Mouse (Mus musculus) E14TG2a.4 (cell line): ENCODE data around the gene Mvk.

ENCODE experiments used
- H3K27me3 ChIP-seq: 2 replicates; pipeline ENCODE4 v1.6.1; 2014; ENCODE audit warnings: low read length, control low read depth; ENCODE audit not compliant: insufficient read depth
- H3K36me3 ChIP-seq: 2 replicates; pipeline ENCODE4 v1.6.1; 2014; ENCODE audit warnings: low read length, control low read depth; ENCODE audit not compliant: insufficient read depth
- H3K4me1 ChIP-seq: replicated peaks from 2 replicates; pipeline ENCODE4 v1.6.1; 2014; ENCODE audit warnings: low read depth, low read length, control low read depth
- H3K4me3 ChIP-seq: replicated peaks from 2 replicates; pipeline ENCODE4 v1.5.1; 2014; ENCODE audit warnings: mild to moderate bottlenecking, low read length
- H3K9me3 ChIP-seq: 2 replicates; pipeline ENCODE4 v1.6.1; 2014; ENCODE audit warnings: low read length, control low read depth
- CTCF ChIP-seq: conservative IDR thresholded peaks from 2 replicates; pipeline ENCODE4 v1.5.1; 2014; ENCODE audit warnings: low read length
- NANOG ChIP-seq: IDR thresholded peaks from 2 replicates; pipeline ENCODE4 v1.6.1; 2014; ENCODE audit warnings: borderline replicate concordance, low read length, mixed read lengths
- POU5F1 ChIP-seq: IDR thresholded peaks from 2 replicates; pipeline ENCODE4 v1.6.1; 2014; ENCODE audit warnings: low read length, borderline replicate concordance

The Mvk gene

GRCm38 (mm10) chr5:114415606-114416005, 28.5 kb upstream of the Mvk start:
- no peaks in the 10 kb centered on the region for H3K9me3 ChIP-seq
- no peak overlapping the region for H3K4me3 ChIP-seq
- peaks cover 100% of the 10 kb centered on the region for H3K36me3 ChIP-seq
- peaks cover 36% of the 10 kb centered on the region for H3K4me1 ChIP-seq
- TF ChIP-seq CTCF (no peak), POU5F1 (no peak), NANOG (no peak)
- H3K27me3 ChIP-seq = no peaks in the 10 kb centered on the region

- Histone ChIP-seq H3K36me3 (peaks cover 97% of the 10 kb centered on the region), H3K4me3 (no peak overlapping the region), H3K4me1 (peaks cover 33% of the 10 kb centered on the region), H3K27me3 (no peaks in the 10 kb centered on the region), H3K9me3 (no peaks in the 10 kb centered on the region)
- TF ChIP-seq CTCF (no peak), NANOG (no peak)
Observed at GRCm38 (mm10) chr5:114416855-114417254, 27.2 kb upstream of the Mvk start.

- no peak overlapping the region for H3K4me3 ChIP-seq
- H3K9me3 ChIP-seq = no peaks in the 10 kb centered on the region
- H3K36me3 ChIP-seq = peaks cover 80% of the 10 kb centered on the region
- peaks cover 24% of the 10 kb centered on the region for H3K4me1 ChIP-seq
- TF ChIP-seq CTCF = peak; percentile 43
- no peak for TF ChIP-seq NANOG
- TF ChIP-seq POU5F1 = no peak
- no peaks in the 10 kb centered on the region for H3K27me3 ChIP-seq
Observed at GRCm38 (mm10) chr5:114418541-114418940, 25.5 kb upstream of the Mvk start.

- peaks cover 48% of the 10 kb centered on the region for H3K36me3 ChIP-seq
- H3K9me3 ChIP-seq = no peaks in the 10 kb centered on the region
- H3K27me3 ChIP-seq = no peaks in the 10 kb centered on the region
- peaks cover 24% of the 10 kb centered on the region for H3K4me1 ChIP-seq
- H3K4me3 ChIP-seq = no peak overlapping the region
- no peak for TF ChIP-seq CTCF
- TF ChIP-seq NANOG = no peak
- TF ChIP-seq POU5F1 = no peak
Observed at GRCm38 (mm10) chr5:114421561-114422298, 22.3 kb upstream of the Mvk start.

GRCm38 (mm10) chr5:114422591-114422990, 21.5 kb upstream of the Mvk start:
- no peaks in the 10 kb centered on the region for H3K9me3 ChIP-seq
- TF ChIP-seq CTCF (no peak), NANOG (no peak), POU5F1 (no peak)
- H3K27me3 ChIP-seq = no peaks in the 10 kb centered on the region
- H3K4me3 ChIP-seq = no peak overlapping the region
- H3K36me3 ChIP-seq = peaks cover 40% of the 10 kb centered on the region
- peaks cover 26% of the 10 kb centered on the region for H3K4me1 ChIP-seq

- TF ChIP-seq CTCF (no peak), POU5F1 (no peak), NANOG (no peak)
- H3K4me1 ChIP-seq = peaks cover 32% of the 10 kb centered on the region
- H3K9me3 ChIP-seq = no peaks in the 10 kb centered on the region
- H3K27me3 ChIP-seq = no peaks in the 10 kb centered on the region
- peaks cover 26% of the 10 kb centered on the region for H3K36me3 ChIP-seq
- H3K4me3 ChIP-seq = no peak overlapping the region
Observed at GRCm38 (mm10) chr5:114423961-114424360, 20.1 kb upstream of the Mvk start.

GRCm38 (mm10) chr5:114426732-114427131, 17.3 kb upstream of the Mvk start:
- TF ChIP-seq POU5F1 (no peak), NANOG (no peak), CTCF (no peak)
- H3K36me3 ChIP-seq = 0 out of 2 replicates have a peak, but pooled peaks cover 4% of the 10 kb centered on the region
- H3K4me1 ChIP-seq = 0 out of 2 replicates have a peak, but pooled peaks cover 15% of the 10 kb centered on the region
- H3K4me3 ChIP-seq = no peak overlapping the region
- no peaks in the 10 kb centered on the region for H3K27me3 ChIP-seq
- no peaks in the 10 kb centered on the region for H3K9me3 ChIP-seq

- TF ChIP-seq CTCF = no peak
- TF ChIP-seq POU5F1 = no peak
- no peak for TF ChIP-seq NANOG
- H3K4me3 ChIP-seq = no peak overlapping the region
- peaks cover 27% of the 10 kb centered on the region for H3K4me1 ChIP-seq
- no peaks in the 10 kb centered on the region for H3K27me3 ChIP-seq
- no peaks in the 10 kb centered on the region for H3K9me3 ChIP-seq
- peaks cover 21% of the 10 kb centered on the region for H3K36me3 ChIP-seq
Observed at GRCm38 (mm10) chr5:114428621-114429020, 15.4 kb upstream of the Mvk start.

- Histone ChIP-seq H3K36me3 (peaks cover 32% of the 10 kb centered on the region), H3K9me3 (no peaks in the 10 kb centered on the region), H3K4me3 (no peak overlapping the region), H3K4me1 (peaks cover 27% of the 10 kb centered on the region), H3K27me3 (no peaks in the 10 kb centered on the region)
- TF ChIP-seq CTCF = no peak
- no peak for TF ChIP-seq NANOG
- TF ChIP-seq POU5F1 = no peak
Observed at GRCm38 (mm10) chr5:114429781-114430180, 14.3 kb upstream of the Mvk start.
